Mouse (Mus musculus) liver, embryonic 14.5 days (tissue): ENCODE measurements around the gene Ston2. TPM values are rescaled to one million over a fixed set of nuclear protein-coding genes. Genes with fewer than 3 reads are reported as not detected.

Experiments
- ATAC-seq: fragments of 200-750 bp; cut with Nextera tagmentation; 2 replicates; pipeline ENCODE4 v1.8.0; 2017; ENCODE audit warnings: moderate number of reproducible peaks, mild to moderate bottlenecking, moderate library complexity; ENCODE audit not compliant: insufficient read depth
- DNase-seq, 3 experiments: peaks; one replicate each; pipeline ENCODE4 v3.0.0-alpha.2; 2012 to 2013; ENCODE audit warnings: low read depth in 3 of 3, low spot score in 3 of 3
- H3K27ac ChIP-seq: fragments of 300-500 bp; sonication (generic); 2 replicates; pipeline ENCODE4 v1.5.1; 2014; ENCODE audit warnings: moderate library complexity, mild to moderate bottlenecking, control low read depth, inconsistent platforms
- H3K27me3 ChIP-seq: fragments of 300-500 bp; sonication (generic); 2 replicates; pipeline ENCODE4 v1.6.1; 2014; ENCODE audit warnings: mild to moderate bottlenecking, low read length, moderate library complexity; ENCODE audit not compliant: control insufficient read depth, insufficient read depth
- H3K36me3 ChIP-seq: fragments of 300-500 bp; sonication (generic); replicated peaks from 2 replicates; pipeline ENCODE4 v1.6.1; 2014; ENCODE audit warnings: low read depth; ENCODE audit not compliant: control insufficient read depth, insufficient read depth
- H3K4me1 ChIP-seq, 2 experiments: fragments of 200-500 bp in 1 of 2; fragments of 300-500 bp in 1 of 2; sonication (generic) in 1 of 2; replicated peaks; 2 replicates each; pipeline ENCODE4 v1.6.1; 2012 to 2014; ENCODE audit warnings: antibody characterized with exemption in 1 of 2, inconsistent platforms in 1 of 2, low read length in 1 of 2; ENCODE audit not compliant: control insufficient read depth in 2 of 2, insufficient read depth in 2 of 2
- H3K4me2 ChIP-seq: fragments of 300-500 bp; sonication (generic); 2 replicates; pipeline ENCODE4 v1.6.1; 2014; ENCODE audit warnings: low read depth, mild to moderate bottlenecking, control low read depth, moderate library complexity
- H3K4me3 ChIP-seq, 2 experiments: fragments of 200-500 bp in 1 of 2; fragments of 300-500 bp in 1 of 2; sonication (generic) in 1 of 2; 2 replicates each; pipeline ENCODE4 v1.5.1; 2012 to 2014; ENCODE audit warnings: low read depth in 2 of 2, low read length in 2 of 2, mild to moderate bottlenecking in 2 of 2, control low read depth in 1 of 2, inconsistent platforms in 1 of 2, moderate library complexity in 1 of 2; ENCODE audit not compliant: insufficient read depth in 1 of 2
- H3K9ac ChIP-seq: fragments of 300-500 bp; sonication (generic); replicated peaks from 2 replicates; pipeline ENCODE4 v1.6.1; 2014; ENCODE audit warnings: mild to moderate bottlenecking, control low read depth, moderate library complexity
- H3K9me3 ChIP-seq: fragments of 300-500 bp; sonication (generic); 2 replicates; pipeline ENCODE4 v1.6.1; 2016; ENCODE audit warnings: low read length, mixed read lengths; ENCODE audit not compliant: control insufficient read depth
- CTCF ChIP-seq: IDR thresholded peaks from 2 replicates; pipeline ENCODE4 v1.5.1; 2016; ENCODE audit warnings: antibody characterized with exemption, low read depth, control low read depth
- EP300 ChIP-seq: IDR thresholded peaks from 2 replicates; pipeline ENCODE4 v1.6.1; 2016; ENCODE audit warnings: antibody characterized with exemption, low read depth
- WGBS: fragments of 180-500 bp; shearing (Covaris S2); extraction: QIAGEN DNeasy Blood & Tissue Kit; methylation state at CpG from one replicate; pipeline ENCODE4 v1.1.7; 2014; ENCODE audit not compliant: insufficient replicate concordance; 5-methylcytosine and 5-hydroxymethylcytosine counted together
- polyA plus RNA-seq, 2 experiments: library from polyadenylated mRNA; depleted of rRNA in 1 of 2; stranded (reverse) in 1 of 2; unstranded in 1 of 2; fragments of >200 nt; fragmentation: Nextera tagmentation in 1 of 2; extraction: Ambion mirVana in 1 of 2; gene quantifications; 2 replicates each; pipeline versions ENCODE4 v1.2.1 to v1.2.3; 2012 to 2014

The Ston2 gene
- polyA plus RNA-seq, 2 experiments: 15.4 to 26.6 TPM

DNA sequence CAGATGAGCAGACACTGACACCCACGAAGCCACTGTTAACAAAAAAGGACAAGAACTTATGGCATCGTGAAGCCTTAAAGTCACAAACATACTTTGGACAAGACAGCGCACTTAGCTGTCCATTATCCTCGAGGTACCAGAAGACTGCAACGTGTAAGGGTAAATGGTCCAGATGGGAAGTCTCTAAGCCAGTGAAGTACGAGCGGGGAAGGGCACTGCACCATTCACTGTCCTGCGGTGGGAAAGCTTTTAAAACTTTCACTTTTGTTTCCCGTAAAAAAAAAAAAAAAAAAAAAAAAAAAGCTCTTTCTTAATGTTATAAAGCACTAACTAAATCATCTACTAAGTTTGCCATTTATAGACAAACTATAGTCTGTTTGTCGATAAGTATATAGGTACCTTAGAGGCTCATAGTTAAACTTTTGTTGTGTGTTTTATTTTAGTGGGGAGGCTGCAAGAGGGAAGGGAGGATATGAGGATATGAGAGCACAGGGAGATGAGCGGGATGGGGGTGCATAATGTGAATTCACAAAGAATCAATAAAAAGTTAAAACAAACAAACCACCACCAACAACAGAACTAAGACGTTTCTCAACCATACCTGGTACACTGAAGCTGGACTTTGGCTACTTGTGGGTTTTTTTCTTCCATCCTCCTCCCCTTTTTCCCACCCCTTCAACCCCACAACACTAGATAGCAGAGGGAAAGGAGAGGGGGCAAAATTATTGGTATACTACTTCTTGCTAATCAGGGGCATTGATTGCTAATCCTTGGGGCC, 127.4 kb downstream of the Ston2 start:
- Histone ChIP-seq H3K9me3 (no peaks in the 10 kb centered on the region), H3K27ac (no peak overlapping the region), H3K9ac (no peak overlapping the region), H3K36me3 (no peaks in the 10 kb centered on the region), H3K4me2 (no peak overlapping the region), H3K4me1 (peaks cover 0 to 1% of the 10 kb centered on the region in 2 experiments; a peak in 1 of 4 replicates), H3K4me3 (no peak overlapping the region), H3K27me3 (no peaks in the 10 kb centered on the region)
- DNase-seq (no peak), ATAC-seq (no peak)
- no peak for TF ChIP-seq EP300
- no peak for TF ChIP-seq CTCF
- 76% methylated on average over 12 of the region's 12 CpGs for WGBS

GRCm38 (mm10) chr12:91654399-91655122, 133.6 kb downstream of the Ston2 start:
- ATAC-seq: no peak
- H3K27ac ChIP-seq: no peak overlapping the region
- WGBS: 75% methylated on average over 3 of the region's 3 CpGs
- H3K4me2 ChIP-seq: no peak overlapping the region
- H3K4me1 ChIP-seq: no peaks in the 10 kb centered on the region
- no peaks in the 10 kb centered on the region for H3K9me3 ChIP-seq
- H3K36me3 ChIP-seq: no peaks in the 10 kb centered on the region
- H3K27me3 ChIP-seq: no peaks in the 10 kb centered on the region
- no peak overlapping the region for H3K9ac ChIP-seq
- no peak overlapping the region for H3K4me3 ChIP-seq
- DNase-seq: no peak
- TF ChIP-seq EP300 (no peak), CTCF (no peak)

GRCm38 (mm10) chr12:91648426-91648825, 139.8 kb downstream of the Ston2 start:
- Histone ChIP-seq H3K4me2 (no peak overlapping the region), H3K9me3 (no peaks in the 10 kb centered on the region), H3K9ac (no peak overlapping the region), H3K27ac (no peak overlapping the region), H3K36me3 (peaks cover 13% of the 10 kb centered on the region), H3K27me3 (no peaks in the 10 kb centered on the region), H3K4me3 (no peak overlapping the region), H3K4me1 (peaks cover 0 to 5% of the 10 kb centered on the region in 2 experiments; a peak in 1 of 4 replicates)
- no peak for ATAC-seq
- 87% methylated on average over 17 of the region's 17 CpGs for WGBS
- no peak for TF ChIP-seq CTCF
- no peak for DNase-seq

DNA sequence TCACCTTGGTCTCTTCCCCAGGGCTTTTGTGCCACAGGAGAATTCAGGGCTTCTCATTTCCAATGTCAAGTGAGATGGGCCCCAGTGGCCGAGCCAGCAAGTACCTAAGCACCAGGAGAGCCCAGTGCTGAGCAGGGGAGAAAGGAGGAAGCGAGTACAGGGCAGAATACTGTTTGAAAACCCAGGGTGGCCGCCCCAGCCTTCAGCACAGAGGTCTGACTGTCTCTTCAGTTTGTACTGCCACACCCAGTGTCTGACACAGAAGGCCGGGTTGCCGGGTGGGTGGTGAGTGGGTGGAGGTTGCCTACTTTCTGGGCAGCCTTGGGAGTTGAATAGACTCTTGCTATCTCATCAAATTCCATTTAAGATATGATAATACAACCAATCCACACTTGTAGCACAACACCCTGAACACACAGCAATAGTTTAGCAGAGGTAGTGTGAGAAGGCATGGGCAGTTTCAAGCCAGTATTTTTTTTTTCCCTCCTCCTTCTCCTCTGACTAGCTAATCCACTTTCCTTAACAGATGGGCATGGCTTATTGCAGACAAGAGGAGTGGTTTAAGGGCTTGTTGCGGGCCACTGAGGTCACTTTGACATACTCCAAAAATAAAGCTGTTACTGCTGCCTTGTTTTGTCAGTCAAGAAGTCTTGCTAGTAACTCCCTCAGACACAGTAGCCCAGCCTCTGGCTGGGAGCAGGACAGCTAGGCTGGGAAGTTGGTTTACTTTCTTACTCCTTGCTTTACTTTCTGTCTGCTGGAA, 142.6 kb downstream of the Ston2 start:
- H3K4me3 ChIP-seq: no peak overlapping the region

More for the DNA sequence above, 142.6 kb downstream of the Ston2 start:
- WGBS: 48% methylated on average over 6 of the region's 6 CpGs
- H3K27me3 ChIP-seq: no peaks in the 10 kb centered on the region
- no peak overlapping the region for H3K27ac ChIP-seq
- peaks cover 0 to 5% of the 10 kb centered on the region in 2 experiments; a peak in 1 of 4 replicates for H3K4me1 ChIP-seq
- DNase-seq (no peak), ATAC-seq (no peak)
- no peaks in the 10 kb centered on the region for H3K9me3 ChIP-seq
- H3K9ac ChIP-seq: no peak overlapping the region
- H3K36me3 ChIP-seq: peaks cover 13% of the 10 kb centered on the region
- TF ChIP-seq CTCF (no peak), EP300 (no peak)
- H3K4me2 ChIP-seq: no peak overlapping the region
